ENCODE assay signal across 21 mouse cellular contexts in genomic region chr14:31165010-31165409, GRCm38 (mm10). TPM values are rescaled to one million over a fixed set of nuclear protein-coding genes. Genes with fewer than 3 reads are reported as not detected.
DNase-seq lines count a peak whose midpoint lies in the region; ATAC-seq and TF ChIP-seq lines count a peak whose summit lies in the region.
"Had no signal": no experiment of that assay in that cellular context is flagged by ENCODE, and none has a peak within 500 bp of the region (broad histone marks: within the 10 kb centered on the region; RNA-seq: fewer than 3 reads in every experiment).

No protein-coding gene starts in this region.

- H3K36me3 ChIP-seq in forebrain, embryonic 11.5 days (ENCODE audit: control insufficient read depth, insufficient read depth, low read length), result no peaks in the 10 kb centered on the region
- H3K36me3 ChIP-seq: hindbrain, embryonic 15.5 days; liver, embryonic 13.5 days had no signal

- no peak for ATAC-seq in forebrain, embryonic 11.5 days (replicated peaks; ENCODE audit: low FRiP score)
- ATAC-seq: forebrain, postnatal 0 days; intestine, postnatal 0 days had no signal

- TF ChIP-seq POLR2A in bone marrow macrophage, adult 2 months (IDR thresholded peaks at IDR 0.05; ENCODE audit: borderline replicate concordance, low read depth, low read length), result no peak

- peak overlapping the region; percentile 91 for H3K27ac ChIP-seq in bone marrow macrophage, adult 2 months (ENCODE audit: insufficient read depth, low read depth, low read length)
- H3K27ac ChIP-seq in forebrain, embryonic 11.5 days (ENCODE audit: low read depth, low read length), result no peak overlapping the region
- H3K27ac ChIP-seq: hindbrain, embryonic 15.5 days; limb, embryonic 12.5 days; liver, embryonic 13.5 days; lung, embryonic 15.5 days; midbrain, embryonic 10.5 days; stomach, embryonic 15.5 days had no signal

- 61% methylated on average over 2 of the region's 2 CpGs for WGBS in forebrain, embryonic 11.5 days

- intact Hi-C loops in heart, postnatal 10 days (cut with DNase I), result loop anchor here (2.0 kb wide), 1 partner anchor 20 kb away; no protein-coding TSS in a partner anchor

- DNase-seq in cerebellum, adult 9-11 months, result peak; percentile 64
- no peak for DNase-seq in cerebellum, adult 11 months
- peak; percentile 68 to 71 for DNase-seq in heart, postnatal 10 days
- no peak for DNase-seq in heart, adult 8-10 months (ENCODE audit: low spot score)
- peak; percentile 48 for DNase-seq in brain, adult 2 months (ENCODE audit: low read depth, low spot score)
- DNase-seq in forebrain, embryonic 11.5 days (ENCODE audit: low spot score), result no peak
- DNase-seq: adrenal gland, adult 2 months; forebrain, postnatal 0 days; gastrocnemius, postnatal 36 days; liver, embryonic 13.5 days; lung, postnatal 4 days; right cerebral cortex, postnatal 25 days; thymus, adult 18-20 months; thymus, postnatal 4 days had no signal

- H3K4me1 ChIP-seq in bone marrow macrophage, adult 2 months (ENCODE audit: control insufficient read depth, insufficient read depth, low read length), result peaks cover 77% of the 10 kb centered on the region
- no peaks in the 10 kb centered on the region for H3K4me1 ChIP-seq in forebrain, embryonic 11.5 days (replicated peaks; ENCODE audit: control insufficient read depth, insufficient read depth, low read length)
- H3K4me1 ChIP-seq: lung, embryonic 15.5 days had no signal

- TF ChIP-seq CTCF in bone marrow macrophage, adult 2 months (IDR thresholded peaks at IDR 0.05; ENCODE audit: low read depth, low read length), result no peak

- no peak overlapping the region for H3K4me2 ChIP-seq in forebrain, embryonic 11.5 days (ENCODE audit: low read depth, low read length, severe bottlenecking)
- H3K4me2 ChIP-seq: hindbrain, embryonic 15.5 days; limb, embryonic 12.5 days; lung, embryonic 15.5 days; stomach, embryonic 15.5 days had no signal

- no peak overlapping the region for H3K9ac ChIP-seq in forebrain, embryonic 11.5 days (ENCODE audit: low read length)
- H3K9ac ChIP-seq: forebrain, postnatal 0 days; hindbrain, embryonic 15.5 days; liver, embryonic 13.5 days; lung, embryonic 15.5 days; stomach, embryonic 15.5 days had no signal

- H3K4me3 ChIP-seq in bone marrow macrophage, adult 2 months (ENCODE audit: insufficient read depth, low read length), result no peak overlapping the region
- H3K4me3 ChIP-seq in forebrain, embryonic 11.5 days (ENCODE audit: low read depth, low read length), result no peak overlapping the region
- H3K4me3 ChIP-seq: hindbrain, embryonic 15.5 days; limb, embryonic 12.5 days; liver, embryonic 13.5 days; lung, embryonic 15.5 days; midbrain, embryonic 10.5 days; stomach, embryonic 15.5 days had no signal

- no peaks in the 10 kb centered on the region for H3K27me3 ChIP-seq in forebrain, embryonic 11.5 days (ENCODE audit: control insufficient read depth, insufficient read depth, low read length)
- H3K27me3 ChIP-seq: hindbrain, embryonic 15.5 days; limb, embryonic 12.5 days; lung, embryonic 15.5 days; stomach, embryonic 15.5 days had no signal

- H3K9me3 ChIP-seq in forebrain, embryonic 11.5 days (ENCODE audit: control insufficient read depth, low read length), result no peaks in the 10 kb centered on the region
- H3K9me3 ChIP-seq: hindbrain, embryonic 15.5 days; limb, embryonic 12.5 days; liver, embryonic 13.5 days; lung, embryonic 15.5 days; midbrain, embryonic 10.5 days; stomach, embryonic 15.5 days had no signal

RNA-seq across cellular contexts. Expression of gene Stab1, which starts 3.4 kb away (rescaled TPM):
- 10 to 100 TPM; 77.3 to 78.9 TPM for total RNA-seq in heart, postnatal 10 days (2021)
- 10 to 100 TPM; 50.1 to 64.3 (median 57.1) TPM for total RNA-seq in heart, adult 8-10 months (2022)
- polyA plus RNA-seq in bone marrow macrophage, adult 2 months (2012; ENCODE audit: insufficient read depth, insufficient read length, missing spikeins), result 1,445 and 1,606 TPM in 2 replicates
- 21.8 and 27.1 TPM in 2 replicates for polyA plus RNA-seq in forebrain, embryonic 11.5 days (2014; fragmentation: Nextera tagmentation; extraction: Ambion mirVana)

RNA-seq across cellular contexts. Expression of gene Nt5dc2, which starts 34.2 kb away (rescaled TPM):
- 10 to 100 TPM; 53.1 to 57.7 TPM for total RNA-seq in heart, postnatal 10 days (2021)
- 10 to 100 TPM; 20.2 to 21.7 (median 21.0) TPM for total RNA-seq in heart, adult 8-10 months (2022)
- polyA plus RNA-seq in bone marrow macrophage, adult 2 months (2012; ENCODE audit: insufficient read depth, insufficient read length, missing spikeins), result 135 and 136 TPM in 2 replicates
- polyA plus RNA-seq in forebrain, embryonic 11.5 days (2014; fragmentation: Nextera tagmentation; extraction: Ambion mirVana), result 565 and 637 TPM in 2 replicates

RNA-seq across cellular contexts. Expression of gene Smim4, which starts 36.3 kb away (rescaled TPM):
- 10 to 100 TPM; 92.2 to 93.5 TPM for total RNA-seq in heart, postnatal 10 days (2021)
- total RNA-seq in heart, adult 8-10 months (2022), result 10 to 100 TPM; 63.7 to 95.7 (median 81.8) TPM
- 90.6 and 95.8 TPM in 2 replicates for polyA plus RNA-seq in bone marrow macrophage, adult 2 months (2012; ENCODE audit: insufficient read depth, insufficient read length, missing spikeins)
- 50.9 and 52.7 TPM in 2 replicates for polyA plus RNA-seq in forebrain, embryonic 11.5 days (2014; fragmentation: Nextera tagmentation; extraction: Ambion mirVana)

RNA-seq across cellular contexts. Expression of gene Tnnc1, which starts 43.1 kb away (rescaled TPM):
- 1,000 to 10,000 TPM; 5,439 to 5,458 TPM for total RNA-seq in heart, postnatal 10 days (2021)
- 1,000 to 10,000 TPM; 5,856 to 6,611 (median 6,322) TPM for total RNA-seq in heart, adult 8-10 months (2022)
- 4.0 and 4.1 TPM in 2 replicates for polyA plus RNA-seq in bone marrow macrophage, adult 2 months (2012; ENCODE audit: insufficient read depth, insufficient read length, missing spikeins)
- 0.59 and 0.83 TPM in 2 replicates for polyA plus RNA-seq in forebrain, embryonic 11.5 days (2014; fragmentation: Nextera tagmentation; extraction: Ambion mirVana)

RNA-seq across cellular contexts. Expression of gene Nisch, which starts 51.7 kb away (rescaled TPM):
- total RNA-seq in heart, postnatal 10 days (2021), result 100 to 1,000 TPM; 234 to 236 TPM
- 100 to 1,000 TPM; 129 to 142 (median 131) TPM for total RNA-seq in heart, adult 8-10 months (2022)
- 366 and 398 TPM in 2 replicates for polyA plus RNA-seq in bone marrow macrophage, adult 2 months (2012; ENCODE audit: insufficient read depth, insufficient read length, missing spikeins)
- 399 and 407 TPM in 2 replicates for polyA plus RNA-seq in forebrain, embryonic 11.5 days (2014; fragmentation: Nextera tagmentation; extraction: Ambion mirVana)

Comparison
In these comparisons a context has a peak if more than half of its experiments do, and no peak if none do; other contexts are left out.
1. DNase-seq: peak in cerebellum, adult 9-11 months (single experiment), heart, postnatal 10 days (2 of 2) and brain, adult 2 months (single experiment); none in cerebellum, adult 11 months (single experiment), heart, adult 8-10 months (single experiment) and forebrain, embryonic 11.5 days (single experiment).